12 mouse cellular contexts compared by ENCODE assay signal in the genomic region with DNA sequence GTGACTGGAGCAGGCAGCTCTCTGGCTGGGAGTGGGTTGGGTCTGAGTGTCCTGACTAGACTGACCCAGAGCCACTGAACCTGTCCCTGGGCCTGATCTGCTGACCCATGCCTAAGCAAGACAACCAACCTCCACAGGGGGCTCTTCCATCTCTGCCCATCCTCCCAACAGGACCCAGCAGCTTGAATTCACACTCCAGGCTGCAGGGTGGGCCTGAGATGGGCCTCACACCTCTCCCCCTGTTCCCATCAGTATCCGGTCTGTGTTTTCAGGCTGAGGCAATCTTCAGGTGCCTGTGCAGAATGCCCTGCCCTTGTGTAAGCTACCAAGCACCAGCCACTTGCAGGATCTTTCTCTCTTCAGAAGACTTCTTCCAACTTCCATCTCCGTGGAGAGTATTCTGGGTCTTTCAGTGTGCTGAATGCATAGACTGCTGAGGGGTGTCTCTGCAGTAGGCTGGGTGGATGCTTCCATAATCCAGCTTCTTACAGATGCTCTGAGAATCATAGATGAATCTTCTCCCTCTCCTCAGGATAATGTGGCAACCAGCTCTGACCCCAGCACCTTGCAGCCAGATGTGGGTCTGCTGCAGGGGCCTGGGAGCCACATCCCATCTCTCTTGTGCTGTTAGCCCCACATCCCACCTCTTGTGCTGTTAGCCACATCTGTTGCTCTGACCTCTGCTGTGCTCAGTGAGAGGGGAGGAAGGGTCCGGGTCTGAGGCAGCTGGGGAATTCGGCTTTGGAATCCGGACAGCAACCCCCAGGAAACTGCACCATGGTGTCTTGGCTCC. TPM values are rescaled to one million over a fixed set of nuclear protein-coding genes. Genes with fewer than 3 reads are reported as not detected.
A peak's percentile ranks its signal among the peaks of the same experiment; 100 is the strongest.
DNase-seq lines count a peak whose midpoint lies in the region; ATAC-seq and TF ChIP-seq lines count a peak whose summit lies in the region.
"Had no signal": no experiment of that assay in that cellular context is flagged by ENCODE, and none has a peak within 500 bp of the region (broad histone marks: within the 10 kb centered on the region; RNA-seq: fewer than 3 reads in every experiment).

No protein-coding gene starts in this region.

- peaks cover 40% of the 10 kb centered on the region for H3K4me1 ChIP-seq in liver, embryonic 13.5 days (replicated peaks)
- peaks cover 41% of the 10 kb centered on the region for H3K4me1 ChIP-seq in liver, embryonic 12.5 days
- peaks cover 70% of the 10 kb centered on the region for H3K4me1 ChIP-seq in intestine, embryonic 15.5 days (replicated peaks)
- H3K4me1 ChIP-seq in neural tube, embryonic 15.5 days, result peaks cover 64% of the 10 kb centered on the region

- intact Hi-C loops in gastrocnemius, adult 2 months (cut with DNase I), result loop anchor here (5.0 kb wide), 1 partner anchor 33 kb away; no protein-coding TSS in a partner anchor
- intact Hi-C loops in gastrocnemius, postnatal 14 days (cut with DNase I; ENCODE audit: low total_unique reads), result no loop called here

- no peak for ATAC-seq in liver, embryonic 13.5 days (ENCODE audit: low read depth)
- ATAC-seq in liver, embryonic 12.5 days, result no peak
- ATAC-seq in intestine, embryonic 15.5 days, result 0 out of 2 replicates have a peak, but pooled peaks have one; percentile 0
- no peak for ATAC-seq in neural tube, embryonic 15.5 days (ENCODE audit: low FRiP score)
- ATAC-seq: inflammation-experienced regulatory T-cells, adult 6 months; midbrain, embryonic 13.5 days had no signal

- no peak for TF ChIP-seq CTCF in gastrocnemius, adult 2 months (IDR thresholded peaks at IDR 0.05)

- H3K36me3 ChIP-seq in liver, embryonic 13.5 days, result no peaks in the 10 kb centered on the region
- H3K36me3 ChIP-seq in liver, embryonic 12.5 days, result no peaks in the 10 kb centered on the region
- H3K36me3 ChIP-seq in intestine, embryonic 15.5 days, result no peaks in the 10 kb centered on the region
- no peaks in the 10 kb centered on the region for H3K36me3 ChIP-seq in neural tube, embryonic 15.5 days
- H3K36me3 ChIP-seq: midbrain, embryonic 13.5 days had no signal

- H3K9me3 ChIP-seq in liver, embryonic 13.5 days (replicated peaks), result no peaks in the 10 kb centered on the region
- no peaks in the 10 kb centered on the region for H3K9me3 ChIP-seq in liver, embryonic 12.5 days (replicated peaks)
- H3K9me3 ChIP-seq in intestine, embryonic 15.5 days, result no peaks in the 10 kb centered on the region
- no peaks in the 10 kb centered on the region for H3K9me3 ChIP-seq in neural tube, embryonic 15.5 days (replicated peaks)
- H3K9me3 ChIP-seq: midbrain, embryonic 13.5 days had no signal

- no peak overlapping the region for H3K4me3 ChIP-seq in gastrocnemius, adult 2 months
- no peak overlapping the region for H3K4me3 ChIP-seq in liver, embryonic 13.5 days (replicated peaks)
- H3K4me3 ChIP-seq in liver, embryonic 12.5 days, result no peak overlapping the region
- no peak overlapping the region for H3K4me3 ChIP-seq in intestine, embryonic 15.5 days (replicated peaks)
- H3K4me3 ChIP-seq in neural tube, embryonic 15.5 days (replicated peaks), result no peak overlapping the region
- H3K4me3 ChIP-seq: midbrain, embryonic 13.5 days had no signal

- 58% methylated on average over 5 of the region's 5 CpGs for WGBS in liver, embryonic 13.5 days (ENCODE audit: insufficient replicate concordance)
- WGBS in liver, embryonic 12.5 days (ENCODE audit: insufficient replicate concordance), result 67% methylated on average over 5 of the region's 5 CpGs
- 58% methylated on average over 5 of the region's 5 CpGs for WGBS in intestine, embryonic 15.5 days
- WGBS in neural tube, embryonic 15.5 days, result 73% methylated on average over 5 of the region's 5 CpGs

- H3K4me2 ChIP-seq in liver, embryonic 13.5 days, result no peak overlapping the region
- no peak overlapping the region for H3K4me2 ChIP-seq in liver, embryonic 12.5 days
- peak overlapping the region; percentile 23; the same call in 1 of the 2 replicates for H3K4me2 ChIP-seq in intestine, embryonic 15.5 days (replicated peaks)
- no peak overlapping the region for H3K4me2 ChIP-seq in neural tube, embryonic 15.5 days
- H3K4me2 ChIP-seq: midbrain, embryonic 13.5 days had no signal

- H3K27me3 ChIP-seq in liver, embryonic 13.5 days, result peaks cover 44% of the 10 kb centered on the region
- peaks cover 73% of the 10 kb centered on the region for H3K27me3 ChIP-seq in liver, embryonic 12.5 days (replicated peaks)
- no peaks in the 10 kb centered on the region for H3K27me3 ChIP-seq in intestine, embryonic 15.5 days (replicated peaks)
- H3K27me3 ChIP-seq in neural tube, embryonic 15.5 days (replicated peaks), result peaks cover 22% of the 10 kb centered on the region

- H3K27ac ChIP-seq in gastrocnemius, adult 2 months, result peak overlapping the region; percentile 76
- H3K27ac ChIP-seq in liver, embryonic 13.5 days, result peak overlapping the region; percentile 2; the same call in 1 of the 2 replicates
- H3K27ac ChIP-seq in liver, embryonic 12.5 days, result no peak overlapping the region; the same call in 1 of the 2 replicates
- H3K27ac ChIP-seq in intestine, embryonic 15.5 days, result peak overlapping the region; percentile 82
- H3K27ac ChIP-seq in neural tube, embryonic 15.5 days (replicated peaks), result 0 out of 2 replicates have a peak overlapping the region, but pooled peaks have one; percentile 3
- H3K27ac ChIP-seq: liver, embryonic 14.5 days; midbrain, embryonic 13.5 days had no signal

- DNase-seq in gastrocnemius, adult 2 months, result no peak
- no peak for DNase-seq in gastrocnemius, postnatal 14 days
- no peak for DNase-seq in liver, embryonic 13.5 days
- no peak for DNase-seq in frontal cortex, postnatal 25 days (ENCODE audit: low spot score in 2 of 2)
- no peak for DNase-seq in thymus, postnatal 25 days
- DNase-seq: spleen, adult 18-20 months had no signal

- H3K9ac ChIP-seq in liver, embryonic 13.5 days, result no peak overlapping the region
- no peak overlapping the region for H3K9ac ChIP-seq in liver, embryonic 12.5 days
- H3K9ac ChIP-seq in intestine, embryonic 15.5 days, result no peak overlapping the region
- no peak overlapping the region for H3K9ac ChIP-seq in neural tube, embryonic 15.5 days (replicated peaks)
- H3K9ac ChIP-seq: liver, embryonic 14.5 days; midbrain, embryonic 13.5 days had no signal

RNA-seq across cellular contexts. Expression of gene Socs3, which starts 35.1 kb away (rescaled TPM):
- 10 to 100 TPM in 1 of 2 experiments, 1 to 10 TPM in 1; 1.7 to 10.1 TPM for total RNA-seq in gastrocnemius, adult 2 months (2021)
- total RNA-seq in gastrocnemius, postnatal 14 days (2021), result 1 to 10 TPM; 2.9 to 3.7 TPM
- 6.7 and 6.9 TPM in 2 replicates for polyA plus RNA-seq in liver, embryonic 13.5 days (2015; fragmentation: Nextera tagmentation; extraction: Ambion mirVana)
- polyA plus RNA-seq in liver, embryonic 12.5 days (2016; fragmentation: Nextera tagmentation; extraction: Ambion mirVana), result 8.6 and 9.8 TPM in 2 replicates
- polyA plus RNA-seq in intestine, embryonic 15.5 days (2015; fragmentation: Nextera tagmentation; extraction: Ambion mirVana), result 18.4 and 19.1 TPM in 2 replicates
- 6.7 and 13.2 TPM in 2 replicates for polyA plus RNA-seq in neural tube, embryonic 15.5 days (2015; fragmentation: Nextera tagmentation; extraction: Ambion mirVana)

RNA-seq across cellular contexts. Expression of gene Pgs1, which starts 51.3 kb away (rescaled TPM):
- total RNA-seq in gastrocnemius, adult 2 months (2021), result 10 to 100 TPM; 17.2 to 18.0 TPM
- total RNA-seq in gastrocnemius, postnatal 14 days (2021), result 10 to 100 TPM; 15.6 to 17.1 TPM
- 18.1 and 19.4 TPM in 2 replicates for polyA plus RNA-seq in liver, embryonic 13.5 days (2015; fragmentation: Nextera tagmentation; extraction: Ambion mirVana)
- 26.4 and 29.6 TPM in 2 replicates for polyA plus RNA-seq in liver, embryonic 12.5 days (2016; fragmentation: Nextera tagmentation; extraction: Ambion mirVana)
- 32.6 and 33.5 TPM in 2 replicates for polyA plus RNA-seq in intestine, embryonic 15.5 days (2015; fragmentation: Nextera tagmentation; extraction: Ambion mirVana)
- polyA plus RNA-seq in neural tube, embryonic 15.5 days (2015; fragmentation: Nextera tagmentation; extraction: Ambion mirVana), result 60.7 and 62.8 TPM in 2 replicates
